Mouse (Mus musculus) ES-E14 (cell line): ENCODE measurements around the gene Syde2.

Experiments used
- HCFC1 ChIP-seq: IDR thresholded peaks from 2 replicates; pipeline ENCODE4 v1.6.1; 2012; ENCODE audit warnings: low read length, inconsistent platforms, borderline replicate concordance; ENCODE audit not compliant: insufficient read depth
- ZNF384 ChIP-seq: IDR thresholded peaks from 2 replicates; pipeline ENCODE4 v1.6.1; 2012; ENCODE audit warnings: low read depth, low read length, inconsistent platforms

- no peak for TF ChIP-seq HCFC1
- no peak for TF ChIP-seq ZNF384
Measured at GRCm38 (mm10) chr3:146028406-146028805, 40.7 kb downstream of the Syde2 start.
